Mouse (Mus musculus) hindbrain, embryonic 11.5 days (tissue): ENCODE data around the gene Faiml. TPM values are rescaled to one million over a fixed set of nuclear protein-coding genes. Genes with fewer than 3 reads are reported as not detected.

ENCODE experiments used
- ATAC-seq: fragments of 200-750 bp; cut with Nextera tagmentation; 2 replicates; pipeline ENCODE4 v1.8.0; 2017; ENCODE audit warnings: mild to moderate bottlenecking, moderate TSS enrichment, moderate library complexity; ENCODE audit not compliant: low FRiP score
- DNase-seq: peaks from one replicate; pipeline ENCODE4 v3.0.0-alpha.2; 2015; ENCODE audit warnings: low spot score
- H3K27ac ChIP-seq: fragments of 300-500 bp; sonication (generic); 2 replicates; pipeline ENCODE4 v1.5.1; 2014; ENCODE audit warnings: mild to moderate bottlenecking, low read depth, low read length
- H3K27me3 ChIP-seq: fragments of 300-500 bp; sonication (generic); 2 replicates; pipeline ENCODE4 v1.6.1; 2014; ENCODE audit warnings: mild to moderate bottlenecking, low read length, moderate library complexity, mixed read lengths; ENCODE audit not compliant: control insufficient read depth, insufficient read depth
- H3K36me3 ChIP-seq: fragments of 300-500 bp; sonication (generic); 2 replicates; pipeline ENCODE4 v1.6.1; 2014; ENCODE audit warnings: mild to moderate bottlenecking, low read length, moderate library complexity, mixed read lengths; ENCODE audit not compliant: control insufficient read depth, insufficient read depth
- H3K4me1 ChIP-seq: fragments of 300-500 bp; sonication (generic); replicated peaks from 2 replicates; pipeline ENCODE4 v1.6.1; 2014; ENCODE audit warnings: low read length, mixed read lengths; ENCODE audit not compliant: control insufficient read depth, insufficient read depth
- H3K4me2 ChIP-seq: fragments of 300-500 bp; sonication (generic); replicated peaks from 2 replicates; pipeline ENCODE4 v1.6.1; 2014; ENCODE audit warnings: mild to moderate bottlenecking, low read depth, low read length
- H3K4me3 ChIP-seq: fragments of 300-500 bp; sonication (generic); 2 replicates; pipeline ENCODE4 v1.5.1; 2014; ENCODE audit warnings: low read depth, low read length
- H3K9ac ChIP-seq: fragments of 300-500 bp; sonication (generic); 2 replicates; pipeline ENCODE4 v1.6.1; 2014; ENCODE audit warnings: low read depth, low read length
- H3K9me3 ChIP-seq: fragments of 300-500 bp; sonication (generic); 2 replicates; pipeline ENCODE4 v1.6.1; 2016; ENCODE audit warnings: low read length; ENCODE audit not compliant: control insufficient read depth
- WGBS: fragments of 180-500 bp; shearing (Covaris S2); extraction: QIAGEN DNeasy Blood & Tissue Kit; methylation state at CpG from one replicate; pipeline ENCODE4 v1.1.7; 2014; 5-methylcytosine and 5-hydroxymethylcytosine counted together
- polyA plus RNA-seq: library from polyadenylated mRNA; unstranded; fragments of >200 nt; fragmentation: Nextera tagmentation; extraction: Ambion mirVana; gene quantifications from 2 replicates; pipeline ENCODE4 v1.2.1, GENCODE M21; 2014

Gene Faiml
- polyA plus RNA-seq, result not detected in 2 replicates

DNA sequence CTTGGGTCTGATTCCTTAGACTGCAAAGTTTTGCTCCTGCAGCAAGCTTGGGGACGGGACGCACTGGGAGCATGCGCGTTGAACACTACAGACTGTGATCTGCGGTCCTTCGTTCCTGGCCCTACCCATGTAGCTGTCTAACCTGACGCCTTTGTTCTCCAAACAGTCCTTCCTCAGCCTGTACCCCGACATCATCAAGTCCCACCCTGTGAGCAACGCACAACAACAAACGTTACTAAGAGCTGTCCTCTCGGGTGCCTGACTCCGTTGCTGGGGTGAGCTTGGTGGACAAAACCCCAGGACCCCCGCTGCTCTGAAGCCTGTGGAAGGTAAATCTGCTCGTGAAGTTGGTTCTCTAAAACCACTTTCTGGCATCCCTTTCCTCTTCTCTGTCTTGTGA lies at the start of gene Faiml:
Gene Faiml, minus strand, starts transcription at position 101 of the 400 bp plus-strand sequence.
- H3K27ac ChIP-seq, result no peak within 1 kb of the TSS
- WGBS, result 86% methylated on average over 14 of the region's 14 CpGs
- no peaks in the 10 kb centered on the region for H3K4me1 ChIP-seq
- H3K4me2 ChIP-seq, result no peak within 1 kb of the TSS
- DNase-seq (no peak), ATAC-seq (no peak)
- no peak within 1 kb of the TSS for H3K9ac ChIP-seq
- H3K4me3 ChIP-seq, result no peak within 1 kb of the TSS
- no peaks in the 10 kb centered on the region for H3K36me3 ChIP-seq
- no peaks in the 10 kb centered on the region for H3K9me3 ChIP-seq
- H3K27me3 ChIP-seq, result no peaks in the 10 kb centered on the region

DNA sequence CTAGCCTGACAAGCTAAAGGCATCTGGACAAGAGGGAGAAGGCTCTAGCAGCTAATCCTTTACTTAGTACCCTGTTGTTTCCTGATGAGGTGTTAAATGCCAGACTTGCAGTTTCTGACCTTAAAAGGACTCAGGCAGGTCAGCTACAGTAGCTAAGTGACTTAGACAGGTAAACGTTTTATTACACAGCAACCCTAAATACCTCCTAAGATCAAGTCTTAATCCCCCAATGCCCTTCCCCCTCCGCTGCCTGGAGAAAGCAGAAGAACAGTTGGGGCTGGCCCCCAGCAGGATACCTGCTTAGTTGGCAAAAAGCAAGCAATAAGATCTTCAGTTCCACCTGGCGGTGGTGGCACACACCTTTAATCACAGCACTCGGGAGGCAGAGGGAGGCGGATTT lies 21.9 kb upstream of the Faiml start:
- H3K4me1 ChIP-seq, result no peaks in the 10 kb centered on the region
- H3K27me3 ChIP-seq, result no peaks in the 10 kb centered on the region
- no peaks in the 10 kb centered on the region; the same call in 1 of the 2 replicates for H3K36me3 ChIP-seq
- 77% methylated on average over 5 of the region's 5 CpGs for WGBS
- H3K4me3 ChIP-seq, result no peak overlapping the region
- H3K4me2 ChIP-seq, result no peak overlapping the region
- DNase-seq (no peak), ATAC-seq (no peak)
- H3K9me3 ChIP-seq, result no peaks in the 10 kb centered on the region
- no peak overlapping the region for H3K27ac ChIP-seq
- no peak overlapping the region for H3K9ac ChIP-seq

DNA sequence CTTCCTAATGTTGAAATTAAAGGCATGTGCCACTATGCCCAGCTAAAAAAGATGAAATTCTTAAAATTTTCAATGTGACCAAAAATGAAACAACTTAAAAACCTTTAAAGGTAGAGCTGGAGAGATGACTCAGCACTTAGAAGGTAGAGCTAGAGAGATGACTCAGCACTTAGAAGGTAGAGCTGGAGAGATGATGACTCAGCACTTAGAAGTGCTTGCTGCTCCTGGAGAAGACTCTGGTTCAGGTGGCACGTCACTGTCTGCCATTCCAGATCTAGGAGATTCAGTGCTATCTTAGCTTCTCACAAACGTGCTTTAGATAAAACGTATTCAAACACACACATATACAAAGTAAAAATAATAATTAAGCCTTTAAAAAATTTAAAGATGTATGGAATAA lies 19.8 kb upstream of the Faiml start:
- DNase-seq (no peak), ATAC-seq (no peak)
- no peaks in the 10 kb centered on the region for H3K4me1 ChIP-seq
- no peak overlapping the region for H3K27ac ChIP-seq
- H3K36me3 ChIP-seq, result no peaks in the 10 kb centered on the region
- no peak overlapping the region for H3K4me2 ChIP-seq
- no peaks in the 10 kb centered on the region for H3K27me3 ChIP-seq
- H3K9me3 ChIP-seq, result no peaks in the 10 kb centered on the region
- H3K4me3 ChIP-seq, result no peak overlapping the region
- no peak overlapping the region for H3K9ac ChIP-seq
- WGBS, result 94% methylated on average over 3 of the region's 3 CpGs

DNA sequence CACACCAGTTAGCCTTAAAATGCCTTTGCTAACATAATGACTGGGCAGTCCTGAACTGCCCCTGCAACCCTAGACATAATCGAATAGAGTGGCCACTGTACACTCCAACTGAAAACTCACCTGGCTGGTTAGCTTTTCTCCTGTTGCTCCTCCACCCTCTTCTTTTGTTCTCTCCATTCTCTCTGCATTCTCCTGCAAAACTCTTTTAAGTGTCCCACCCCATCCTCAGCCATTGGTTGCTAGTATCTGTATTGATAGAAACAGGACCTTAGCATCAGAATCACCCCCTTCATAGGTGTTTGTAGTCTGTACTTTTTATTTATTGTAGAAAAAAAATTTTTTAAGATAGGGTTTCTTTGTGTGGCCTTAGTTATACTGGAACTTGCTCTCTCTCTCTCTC lies 19.2 kb upstream of the Faiml start:
- Histone ChIP-seq H3K9ac (no peak overlapping the region), H3K36me3 (no peaks in the 10 kb centered on the region), H3K27me3 (no peaks in the 10 kb centered on the region), H3K9me3 (no peaks in the 10 kb centered on the region), H3K27ac (no peak overlapping the region), H3K4me3 (no peak overlapping the region), H3K4me1 (no peaks in the 10 kb centered on the region), H3K4me2 (no peak overlapping the region)
- ATAC-seq, result no peak
- WGBS, result 90% methylated on average over 1 of the region's 1 CpGs
- no peak for DNase-seq

DNA sequence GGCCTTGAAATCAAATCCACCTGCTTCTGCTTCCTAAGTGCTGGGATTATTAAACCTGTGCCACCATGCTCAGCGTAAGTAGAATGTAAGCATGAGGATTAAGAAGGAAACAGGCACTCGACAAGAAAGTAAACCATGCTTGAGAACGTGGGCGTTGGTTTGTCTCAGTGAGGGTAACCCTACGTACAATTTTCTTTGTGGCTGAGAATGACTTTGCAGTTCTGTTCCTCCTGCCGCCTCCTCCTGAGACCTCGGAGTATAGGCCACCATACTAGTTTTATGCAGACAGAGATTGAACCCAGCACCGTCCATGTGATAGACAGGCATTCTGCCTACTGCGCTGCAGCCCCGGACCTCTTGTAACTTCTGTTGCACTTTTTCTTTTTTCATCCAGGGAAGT lies 16.8 kb upstream of the Faiml start:
- Histone ChIP-seq H3K27me3 (no peaks in the 10 kb centered on the region), H3K9me3 (no peaks in the 10 kb centered on the region), H3K4me2 (no peak overlapping the region), H3K9ac (no peak overlapping the region), H3K36me3 (no peaks in the 10 kb centered on the region), H3K27ac (no peak overlapping the region), H3K4me3 (no peak overlapping the region), H3K4me1 (no peaks in the 10 kb centered on the region)
- 93% methylated on average over 10 of the region's 10 CpGs for WGBS
- ATAC-seq (no peak), DNase-seq (no peak)

DNA sequence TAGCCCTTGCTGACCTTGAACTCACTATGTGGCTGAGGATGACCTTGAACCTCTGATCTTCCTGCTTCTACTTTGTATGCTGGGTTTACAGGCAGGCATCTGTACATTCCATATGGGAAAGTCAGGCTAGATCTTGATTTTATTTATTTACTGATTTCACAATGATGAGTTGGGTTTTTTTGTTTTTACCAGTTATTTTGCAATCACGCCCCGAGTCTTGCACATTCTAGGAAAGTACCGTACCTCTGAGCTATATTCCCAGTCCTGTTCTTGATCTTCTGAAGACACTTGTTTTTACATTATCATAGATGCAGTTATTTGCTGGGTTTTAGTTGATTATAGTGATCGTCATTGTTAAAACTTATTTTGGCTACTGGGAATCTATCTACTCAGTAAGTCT lies 11.9 kb upstream of the Faiml start:
- Histone ChIP-seq H3K4me2 (no peak overlapping the region), H3K27ac (no peak overlapping the region), H3K9me3 (no peaks in the 10 kb centered on the region), H3K4me3 (no peak overlapping the region), H3K36me3 (no peaks in the 10 kb centered on the region), H3K4me1 (no peaks in the 10 kb centered on the region), H3K9ac (no peak overlapping the region), H3K27me3 (no peaks in the 10 kb centered on the region)
- 98% methylated on average over 4 of the region's 4 CpGs for WGBS
- no peak for ATAC-seq
- DNase-seq, result no peak

DNA sequence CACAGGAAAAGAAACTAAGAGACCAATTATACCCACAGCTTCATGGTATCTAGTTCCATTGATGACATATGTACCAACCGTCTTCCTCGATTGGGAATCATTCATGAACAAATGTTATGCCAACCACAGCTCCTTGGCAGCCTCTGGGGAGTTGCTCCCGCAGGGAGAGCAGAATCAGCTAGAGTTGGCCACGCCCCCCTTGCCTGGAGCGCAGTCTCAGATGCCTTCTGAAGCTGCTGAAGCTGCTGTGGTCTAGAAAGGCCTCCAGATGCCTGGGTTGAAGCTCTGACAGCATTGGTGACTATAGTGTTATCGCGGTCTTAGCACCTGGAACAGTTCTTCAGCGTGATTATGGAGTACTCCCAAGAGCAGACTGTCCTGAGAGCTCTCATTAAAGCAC lies 11.3 kb upstream of the Faiml start:
- H3K9ac ChIP-seq, result no peak overlapping the region
- H3K4me3 ChIP-seq, result no peak overlapping the region
- ATAC-seq (no peak), DNase-seq (no peak)
- H3K4me2 ChIP-seq, result no peak overlapping the region
- 52% methylated on average over 8 of the region's 8 CpGs for WGBS
- no peaks in the 10 kb centered on the region for H3K9me3 ChIP-seq
- H3K36me3 ChIP-seq, result no peaks in the 10 kb centered on the region
- no peaks in the 10 kb centered on the region for H3K27me3 ChIP-seq
- H3K4me1 ChIP-seq, result no peaks in the 10 kb centered on the region
- H3K27ac ChIP-seq, result no peak overlapping the region

DNA sequence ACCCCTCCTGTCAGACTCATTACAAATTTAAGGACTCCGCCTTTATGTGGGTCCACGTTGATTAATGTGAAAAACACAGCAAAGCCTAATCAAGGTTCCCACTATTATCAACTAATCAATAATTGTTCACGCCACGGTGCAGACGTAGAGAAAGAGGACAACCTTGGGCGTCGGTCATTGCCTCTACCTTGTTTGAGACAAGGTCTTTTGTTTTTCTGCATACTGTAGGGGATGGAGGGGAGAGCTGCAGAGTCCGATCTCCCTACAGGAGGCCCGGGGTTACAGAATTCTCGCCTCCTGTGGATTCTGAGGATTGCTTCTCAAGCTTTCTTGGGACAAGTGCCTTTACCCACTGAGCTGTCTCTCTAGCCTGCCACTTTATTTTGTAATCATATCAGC lies 6.9 kb upstream of the Faiml start:
- Histone ChIP-seq H3K9me3 (no peaks in the 10 kb centered on the region), H3K27ac (no peak overlapping the region), H3K27me3 (no peaks in the 10 kb centered on the region), H3K4me2 (peak overlapping the region; percentile 61), H3K9ac (peak overlapping the region; percentile 76), H3K36me3 (no peaks in the 10 kb centered on the region), H3K4me3 (peak overlapping the region; percentile 83), H3K4me1 (no peaks in the 10 kb centered on the region)
- 1% methylated on average over 10 of the region's 10 CpGs for whole genome bisulfite sequencing
- DNase-seq (no peak), ATAC-seq (peak; percentile 48; the same call in 1 of the 2 replicates)

DNA sequence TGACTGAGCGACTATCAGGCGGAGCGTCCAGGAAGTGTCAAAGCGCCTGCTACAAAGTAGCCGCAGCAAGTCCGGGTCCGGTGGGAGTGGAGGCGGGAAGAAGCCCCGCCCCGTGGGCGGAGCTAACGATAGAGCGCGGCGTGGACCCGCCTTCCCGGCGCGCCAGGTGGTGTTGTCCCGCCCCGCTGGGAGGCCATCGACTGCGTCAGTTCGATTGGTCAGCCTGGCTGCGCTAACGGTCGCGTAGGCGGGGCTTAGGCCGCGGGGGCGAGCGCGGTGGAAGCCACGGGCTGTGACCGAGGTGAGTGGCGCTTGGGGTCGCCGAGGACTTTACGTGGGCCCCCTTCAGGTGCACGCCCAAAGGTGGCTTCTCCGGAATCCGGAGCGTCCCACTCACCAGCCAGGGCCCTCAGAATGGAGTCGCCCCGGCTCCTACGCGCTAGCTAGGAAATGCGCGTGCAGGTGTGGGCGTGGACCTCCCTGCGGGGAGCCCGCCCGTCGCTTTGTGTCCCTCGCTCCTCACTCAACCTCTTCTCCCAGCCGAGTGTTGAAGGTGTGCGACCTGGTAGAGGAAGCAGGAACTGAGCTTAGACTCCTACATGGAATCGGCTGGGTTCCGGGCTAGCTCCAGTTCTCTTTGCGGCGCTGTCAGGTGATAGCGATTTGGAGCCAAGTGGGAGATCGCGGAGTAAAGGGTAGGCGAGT lies 6.3 kb upstream of the Faiml start, which contains the start of gene Cep70:
Gene Cep70, plus strand, starts transcription at position 178 of the 705 bp plus-strand sequence.
- Histone ChIP-seq H3K9me3 (no peaks in the 10 kb centered on the region), H3K36me3 (no peaks in the 10 kb centered on the region), H3K9ac (peak within 1 kb of the TSS; percentile 76), H3K27ac (peak within 1 kb of the TSS; percentile 73), H3K27me3 (no peaks in the 10 kb centered on the region), H3K4me2 (peak within 1 kb of the TSS; percentile 61), H3K4me1 (no peaks in the 10 kb centered on the region), H3K4me3 (peak within 1 kb of the TSS; percentile 83)
- under 1% methylated on average over 63 of the region's 66 CpGs for WGBS
- peak; percentile 96 for ATAC-seq
- peak; percentile 99 for DNase-seq
